Mouse (Mus musculus): ENCODE results near the gene Gm47955.
"Not testable (repeated sequence)": the region's sequence is repeated elsewhere in the genome, so short reads cannot be mapped to it uniquely, and the experiment has no call there.

Gene Gm47955

DNA sequence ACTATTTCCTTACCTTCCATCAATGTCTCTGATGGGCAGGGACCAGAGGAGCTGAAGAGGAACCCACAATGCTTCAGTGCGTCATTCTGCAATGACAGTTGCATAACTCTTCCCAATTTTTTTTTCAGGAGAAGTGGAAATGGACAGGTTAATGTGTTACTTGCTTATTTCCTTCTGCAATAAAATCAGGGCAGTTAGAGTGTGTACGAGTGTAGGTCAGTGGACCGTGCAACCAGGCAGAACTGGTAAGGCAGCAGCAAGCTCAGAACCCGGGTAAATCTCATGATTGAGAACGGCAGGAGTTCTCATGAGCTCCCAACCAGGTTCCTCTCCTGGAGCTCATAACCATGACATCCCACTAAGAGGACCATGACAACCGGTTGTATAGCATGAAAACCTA lies 32.0 kb downstream of the Gm47955 start:
- no peak for DNase-seq (ENCODE audit: low spot score in 2 of 2)

DNA sequence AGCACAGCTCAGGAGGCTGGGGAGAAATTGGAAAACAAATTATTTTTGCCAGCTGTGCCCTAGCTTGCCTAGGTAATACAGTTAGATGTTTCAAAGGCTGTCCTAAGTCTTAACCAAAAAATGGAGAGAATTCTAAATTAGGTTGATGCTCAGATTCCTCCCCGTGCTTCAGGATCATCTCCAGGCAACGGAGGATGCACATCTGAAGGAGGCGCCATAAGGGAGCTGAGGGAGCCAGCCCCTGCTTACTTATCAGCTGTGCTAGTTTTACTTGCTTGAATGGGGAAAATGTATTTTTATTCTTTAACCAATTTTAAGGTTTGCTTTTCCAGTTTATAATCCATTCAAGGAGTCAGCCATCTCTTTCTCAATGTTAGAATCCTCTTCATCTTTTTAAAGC lies 33.9 kb downstream of the Gm47955 start:
- DNase-seq (ENCODE audit: low spot score in 2 of 2): no peak

DNA sequence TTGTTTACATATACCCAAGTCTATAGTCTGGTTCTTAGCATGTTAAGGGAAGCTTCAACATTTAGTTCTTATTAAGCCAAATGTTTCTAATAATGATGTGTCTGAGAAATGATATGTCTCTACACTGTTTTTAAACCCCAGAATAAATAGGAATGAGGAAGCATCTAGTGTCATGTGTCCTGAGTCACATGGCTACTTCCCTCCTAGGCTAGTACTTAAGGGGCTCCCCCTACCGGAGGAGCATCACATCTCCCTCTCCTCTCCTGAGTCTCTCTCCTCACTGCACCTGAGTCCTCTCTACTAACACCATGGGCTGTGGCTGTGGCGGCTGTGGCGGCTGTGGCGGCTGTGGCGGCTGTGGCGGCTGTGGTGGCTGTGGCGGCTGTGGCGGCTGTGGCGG lies 40.2 kb downstream of the Gm47955 start, which contains the start of gene Gm47959:
TSS of gene Gm47959 (plus strand) at position 243 of the 400 bp plus-strand sequence.
- not testable (repeated sequence) for DNase-seq (ENCODE audit: low spot score in 2 of 2)

DNA sequence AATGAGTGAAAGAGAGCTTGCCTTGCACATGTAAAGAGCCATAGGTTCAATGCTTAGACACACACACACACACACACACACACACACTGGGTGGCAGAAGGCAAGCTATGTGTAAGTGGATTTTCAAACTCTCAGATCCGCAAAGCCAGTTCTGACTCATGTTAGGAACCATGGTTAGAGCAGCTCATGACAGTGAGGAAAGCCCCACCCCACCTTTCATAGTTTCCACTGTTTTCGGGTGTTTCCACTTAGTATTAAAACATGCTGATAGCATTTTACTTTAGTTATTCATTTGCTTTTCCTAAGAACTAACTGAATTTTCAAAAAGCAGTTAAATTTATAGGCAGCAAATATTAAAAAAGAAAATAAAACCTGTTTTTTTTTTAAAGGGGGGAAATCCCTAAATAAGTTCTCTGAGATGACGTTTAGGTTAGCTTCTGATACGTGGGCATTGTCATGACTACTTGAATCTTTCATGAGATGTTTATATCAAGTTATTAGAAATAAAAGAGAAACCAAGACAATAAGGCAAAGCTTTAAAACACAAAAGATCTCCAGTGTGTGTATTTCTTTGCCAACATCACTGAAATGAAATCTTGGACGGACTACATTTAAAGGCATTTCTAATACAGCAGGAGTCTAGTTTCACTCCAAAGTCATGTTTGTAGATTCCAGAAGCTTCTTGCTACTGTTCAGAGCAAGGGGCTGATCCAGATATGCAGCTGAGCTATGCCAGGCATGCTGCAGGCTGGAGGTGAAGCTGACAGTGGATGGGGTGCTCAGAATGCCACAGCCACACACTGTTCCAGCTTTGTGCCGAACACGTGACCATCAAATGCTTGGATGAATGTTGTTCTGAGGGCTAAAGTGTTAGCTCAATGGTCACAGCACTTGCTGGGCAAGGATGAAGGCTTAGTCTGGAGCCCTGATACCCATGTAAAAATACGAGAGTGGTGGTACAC lies 46.4 kb downstream of the Gm47955 start:
- DNase-seq (ENCODE audit: low spot score in 2 of 2): no peak

DNA sequence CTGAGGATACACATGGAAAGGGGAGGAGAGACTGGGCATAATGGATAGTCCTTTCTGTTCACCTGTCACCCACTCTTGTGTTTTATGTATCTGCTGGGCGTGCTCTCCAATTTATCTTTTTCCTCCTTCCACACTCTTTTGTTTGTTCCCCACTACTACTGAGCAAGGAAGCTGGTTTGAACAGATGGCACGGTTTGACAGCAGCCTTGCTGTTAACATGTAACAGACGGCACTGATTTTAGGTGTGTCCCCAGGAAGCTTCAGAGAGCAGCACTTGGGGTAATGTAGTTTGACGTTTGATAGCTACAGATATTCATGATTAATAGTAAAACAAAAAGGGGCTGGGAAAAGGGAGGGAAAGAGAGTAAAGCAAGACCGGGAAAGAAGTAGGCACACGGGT lies 47.4 kb downstream of the Gm47955 start:
- DNase-seq (ENCODE audit: low spot score in 2 of 2): no peak
